Mouse (Mus musculus): ENCODE results near the gene Nr3c2. TPM values are rescaled to one million over a fixed set of nuclear protein-coding genes. Genes with fewer than 3 reads are reported as not detected.

Nr3c2 gene
- total RNA-seq, 2 experiments from 2014 or later, result 0.38 TPM; not detected in 1

- no peak for ATAC-seq (replicated peaks; ENCODE audit: low FRiP score, poor library complexity, severe bottlenecking)
These were observed 389.2 kb downstream of the Nr3c2 start for GRCm38 (mm10) chr8:77288492-77288891.

GRCm38 (mm10) chr8:77292120-77292519 lies 392.9 kb downstream of the Nr3c2 start:
- ATAC-seq (replicated peaks; ENCODE audit: low FRiP score, poor library complexity, severe bottlenecking), result no peak

GRCm38 (mm10) chr8:77292649-77293048 lies 393.4 kb downstream of the Nr3c2 start:
- ATAC-seq (replicated peaks; ENCODE audit: low FRiP score, poor library complexity, severe bottlenecking), result no peak

- no peak for ATAC-seq (replicated peaks; ENCODE audit: low FRiP score, poor library complexity, severe bottlenecking)
These were observed 395.4 kb downstream of the Nr3c2 start for GRCm38 (mm10) chr8:77294599-77294998.

All from erythroblast, adult 5-6 weeks (primary cell).